Mouse (Mus musculus): ENCODE results near the gene Akap6. TPM values are rescaled to one million over a fixed set of nuclear protein-coding genes. Genes with fewer than 3 reads are reported as not detected.
A peak's percentile ranks its signal among the peaks of the same experiment; 100 is the strongest.

Gene Akap6
- total RNA-seq, 2 experiments from 2014 or later = 89.1 to 100 TPM

DNA sequence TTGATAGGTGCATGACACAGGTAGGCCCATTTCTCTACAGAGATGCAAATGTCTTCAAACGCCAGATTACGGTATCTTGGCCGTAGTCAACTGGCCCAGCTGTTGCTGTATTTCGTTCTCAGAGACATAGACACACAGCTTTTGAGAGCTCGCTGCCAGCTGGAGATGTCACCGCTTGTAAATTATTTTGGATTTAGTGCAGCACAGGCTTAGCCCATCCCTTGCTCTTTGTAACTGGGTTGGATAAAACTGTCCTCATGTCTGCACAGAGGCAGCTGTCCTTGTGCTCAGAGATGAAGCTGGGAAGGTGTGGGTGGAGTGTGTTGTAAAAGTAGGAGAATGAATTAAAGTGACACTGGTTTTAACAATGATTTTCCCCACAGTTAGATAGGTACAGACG is 193.3 kb downstream of the Akap6 start:
- intact Hi-C loops (cut with DNase I) = loop anchor here (2.0 to 10.0 kb wide), 5 partner anchors 14 to 390 kb away; partner anchors contain the start of gene Arhgap5

GRCm38 (mm10) chr12:52893656-52894405 is 194.6 kb downstream of the Akap6 start:
- peak in 1 of 2 experiments; percentile 53 for DNase-seq
- intact Hi-C loops (cut with DNase I) = loop anchor here (2.0 to 10.0 kb wide), 5 partner anchors 15 to 392 kb away; partner anchors contain the start of gene Arhgap5

More for the DNA sequence above, 193.3 kb downstream of the Akap6 start:
- DNase-seq = no peak

DNA sequence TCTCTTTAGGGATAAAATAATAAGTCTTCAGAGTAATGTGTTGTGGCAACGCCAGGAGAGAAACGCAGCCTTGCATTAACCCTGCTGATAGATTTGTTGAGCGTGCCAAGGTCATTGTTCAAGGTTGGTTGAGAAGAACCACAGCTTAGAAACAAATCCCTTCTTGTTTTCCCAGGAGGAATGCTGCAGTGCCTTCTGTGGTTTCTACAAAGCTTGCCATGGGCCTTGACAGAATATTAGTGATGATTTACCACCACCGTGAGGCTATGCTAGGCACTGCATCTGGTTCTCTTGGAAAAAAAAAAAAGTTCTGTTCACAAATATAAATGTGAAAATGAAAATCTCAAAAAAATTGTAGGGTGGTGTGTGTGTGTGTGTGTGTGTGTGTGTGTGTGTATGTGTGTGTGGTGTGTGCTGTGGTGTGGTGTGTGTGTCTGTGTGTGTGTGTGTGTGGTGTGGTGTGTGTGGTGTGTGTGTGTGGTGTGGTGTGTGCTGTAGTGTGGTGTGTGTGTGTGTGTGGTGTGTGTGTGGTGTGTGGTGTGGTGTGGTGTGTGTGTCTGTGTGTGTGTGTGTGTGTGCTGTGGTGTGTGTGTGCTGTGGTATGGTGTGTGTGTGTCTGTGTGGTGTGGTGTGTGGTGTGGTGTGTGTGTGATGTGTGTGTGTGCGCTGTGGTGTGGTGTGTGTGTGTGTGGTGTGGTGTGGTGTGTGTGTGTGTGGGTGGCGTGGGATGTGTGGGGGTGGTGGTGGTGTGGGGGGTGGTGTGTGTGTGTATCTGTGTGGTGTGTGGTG is 196.7 kb downstream of the Akap6 start:
- intact Hi-C loops (cut with DNase I) = loop anchor here (5.0 to 10.0 kb wide), 3 partner anchors 261 to 889 kb away; partner anchors contain the start of gene Dtd2
- peak; percentile 51 to 70 for DNase-seq

DNA sequence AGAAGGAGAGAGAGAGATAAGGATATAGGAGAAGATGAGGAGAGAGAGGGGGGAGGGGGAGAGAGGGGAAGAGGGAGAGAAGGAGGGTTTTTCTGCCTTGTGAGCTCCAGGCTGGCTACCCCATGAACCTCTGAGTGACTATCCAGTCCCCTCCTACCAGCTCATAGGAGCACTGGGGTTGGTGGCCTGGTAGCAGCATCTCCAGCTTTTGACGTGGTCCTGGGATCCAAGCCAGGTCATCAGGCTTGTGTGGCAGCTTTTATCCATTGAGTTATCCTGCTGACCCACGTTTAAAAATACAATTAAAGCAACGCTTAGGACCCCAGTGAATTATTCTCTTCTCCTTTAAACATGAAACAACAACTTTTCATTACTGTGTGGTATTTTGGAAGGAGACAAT is 197.6 kb downstream of the Akap6 start:
- peak in 1 of 2 experiments; percentile 53 for DNase-seq
- intact Hi-C loops (cut with DNase I) = loop anchor here (5.0 to 10.0 kb wide), 3 partner anchors 262 to 889 kb away; partner anchors contain the start of gene Dtd2

GRCm38 (mm10) chr12:52898130-52898529 is 198.9 kb downstream of the Akap6 start:
- peak in 1 of 2 experiments; percentile 32 for DNase-seq
- intact Hi-C loops (cut with DNase I) = loop anchor here (5.0 to 10.0 kb wide), 3 partner anchors 263 to 891 kb away; partner anchors contain the start of gene Dtd2

DNA sequence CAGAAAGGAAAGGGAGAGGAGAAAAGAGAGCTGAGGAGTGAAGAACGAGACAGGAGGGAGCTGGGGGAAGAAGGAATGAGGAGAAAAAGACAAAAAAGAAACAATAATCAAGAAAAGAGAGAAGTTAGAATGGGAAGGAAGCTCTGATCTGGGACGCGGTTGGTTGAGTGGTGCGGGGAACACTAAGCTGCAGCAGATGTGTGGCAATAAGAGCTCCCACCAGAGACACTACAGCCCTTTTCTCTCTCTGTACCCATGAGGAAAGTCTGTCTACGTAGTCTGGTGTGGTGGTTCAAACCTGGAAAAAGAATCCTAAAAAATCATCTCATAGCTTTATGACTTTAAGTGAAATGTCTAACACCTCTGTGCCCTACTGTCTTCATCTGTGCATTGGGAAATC is 204.9 kb downstream of the Akap6 start:
- intact Hi-C loops (cut with DNase I) = no loop called here
- DNase-seq = no peak

- intact Hi-C loops (cut with DNase I) = no loop called here
- no peak for DNase-seq
These were observed 209.4 kb downstream of the Akap6 start for GRCm38 (mm10) chr12:52908448-52909066.

DNA sequence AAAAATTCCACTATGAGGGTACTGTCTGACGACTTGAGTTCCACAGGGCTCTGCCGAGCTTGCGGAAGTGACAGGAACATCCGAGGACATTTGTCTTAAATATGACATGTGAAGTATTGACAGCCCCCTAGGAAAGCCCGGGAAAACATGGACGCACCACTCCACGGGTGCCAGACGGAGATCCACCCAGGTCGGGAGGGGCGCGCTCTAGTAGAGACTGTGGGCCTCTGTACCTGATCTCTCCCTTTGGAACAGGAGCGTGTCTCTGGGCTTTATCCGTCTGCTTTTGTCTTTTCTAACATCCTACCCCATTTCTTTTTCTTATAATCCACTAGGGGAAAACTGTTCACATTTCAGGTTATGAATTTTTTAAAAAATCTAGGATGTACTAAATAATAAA is 211.2 kb downstream of the Akap6 start:
- no peak for DNase-seq
- intact Hi-C loops (cut with DNase I) = loop anchor here (5.0 kb wide), 2 partner anchors 312 to 1647 kb away; no protein-coding TSS in a partner anchor

- intact Hi-C loops (cut with DNase I) = loop anchor here (5.0 kb wide), 2 partner anchors 311 to 1646 kb away; no protein-coding TSS in a partner anchor
- peak; percentile 76 to 85 for DNase-seq
These were observed 211.6 kb downstream of the Akap6 start for GRCm38 (mm10) chr12:52910819-52911218.

DNA sequence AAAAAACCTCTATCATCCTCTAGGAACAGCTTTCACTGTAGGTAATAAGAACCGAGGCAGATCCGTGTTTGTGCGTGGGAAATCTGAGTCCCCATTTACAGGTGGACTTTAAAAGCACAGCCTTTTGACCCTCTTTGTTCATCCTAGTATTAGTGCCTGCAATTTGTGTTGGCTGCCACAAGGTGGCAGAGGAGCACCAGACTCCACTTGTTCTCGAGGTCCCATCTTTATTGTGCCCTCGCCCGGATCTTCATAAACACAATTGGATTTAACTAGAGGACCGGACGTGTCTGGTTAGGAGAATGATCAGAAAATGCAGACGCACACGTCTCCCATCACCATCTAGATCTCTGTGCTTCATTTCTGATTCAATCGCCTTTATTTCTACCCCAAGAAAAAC is 219.8 kb downstream of the Akap6 start:
- DNase-seq = peak; percentile 35 to 41
- intact Hi-C loops (cut with DNase I) = loop anchor here (5.0 kb wide), 3 partner anchors 123 to 1143 kb away; no protein-coding TSS in a partner anchor

DNA sequence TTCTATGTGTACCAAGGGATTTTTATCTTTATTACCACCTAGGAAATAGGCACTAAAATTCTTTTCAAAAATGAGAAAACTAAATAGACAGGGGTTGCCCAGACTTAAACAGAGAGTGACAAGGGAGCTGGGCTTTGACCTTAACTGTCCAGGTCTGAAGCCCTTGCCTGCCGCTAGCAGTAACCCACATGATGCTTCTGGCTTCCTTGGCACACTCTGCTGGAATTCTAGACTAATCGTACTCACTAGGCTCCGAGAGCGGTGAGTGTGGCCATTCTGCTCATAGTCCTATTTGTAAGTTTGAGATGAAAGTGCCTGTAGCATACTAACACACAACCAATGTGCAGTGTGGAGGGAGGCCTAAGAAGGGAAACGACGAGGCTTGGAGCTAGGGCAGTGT is 223.3 kb downstream of the Akap6 start:
- no peak for DNase-seq
- intact Hi-C loops (cut with DNase I) = no loop called here

GRCm38 (mm10) chr12:52925448-52925847 is 226.3 kb downstream of the Akap6 start:
- intact Hi-C loops (cut with DNase I) = no loop called here
- no peak for DNase-seq

- intact Hi-C loops (cut with DNase I) = no loop called here
- DNase-seq = no peak
These were observed 234.6 kb downstream of the Akap6 start for GRCm38 (mm10) chr12:52933832-52934231.

GRCm38 (mm10) chr12:52934989-52935388 is 235.8 kb downstream of the Akap6 start:
- intact Hi-C loops (cut with DNase I) = no loop called here
- no peak for DNase-seq

GRCm38 (mm10) chr12:52938786-52939185 is 239.6 kb downstream of the Akap6 start:
- DNase-seq = no peak
- intact Hi-C loops (cut with DNase I) = no loop called here

- DNase-seq = no peak
- intact Hi-C loops (cut with DNase I) = no loop called here
These were observed 240.3 kb downstream of the Akap6 start for GRCm38 (mm10) chr12:52939324-52939946.

DNA sequence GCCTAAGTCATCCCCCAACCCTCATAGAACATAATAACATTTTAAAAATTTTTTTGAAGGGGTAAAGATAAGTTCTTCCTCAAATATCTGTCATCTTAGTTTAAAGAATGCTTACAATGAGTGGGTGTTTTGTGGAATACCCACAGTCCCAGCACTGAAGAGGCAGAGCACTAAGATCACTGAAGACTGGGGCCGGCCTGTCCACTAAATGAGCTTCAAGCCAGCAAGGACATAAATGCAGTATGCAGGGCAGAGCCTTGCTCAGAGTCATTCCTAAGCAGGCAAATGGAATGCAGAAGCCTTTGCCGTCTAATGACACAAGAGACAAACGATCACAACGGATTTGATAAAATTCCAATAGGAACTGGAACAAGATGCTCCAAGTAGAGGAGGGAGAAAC is 242.8 kb downstream of the Akap6 start:
- intact Hi-C loops (cut with DNase I) = no loop called here
- no peak for DNase-seq

DNA sequence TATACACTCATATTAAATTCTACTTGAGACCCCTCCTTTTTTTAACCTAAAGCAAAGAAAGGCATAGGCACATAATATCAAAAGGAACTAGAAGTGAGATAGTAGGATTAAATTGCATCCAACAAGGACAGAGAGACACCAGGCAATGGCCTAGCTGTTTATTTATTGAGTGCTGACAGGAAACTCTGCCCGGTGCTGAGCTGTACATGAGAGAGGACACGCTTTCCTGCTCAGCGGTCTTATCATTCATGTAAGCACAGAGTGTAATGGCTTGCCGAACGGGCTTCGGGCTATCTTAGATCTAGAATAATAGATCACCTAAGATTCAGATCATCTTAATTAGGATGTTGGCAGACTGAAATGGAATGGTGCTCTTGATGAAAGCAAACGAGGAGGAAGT is 245.1 kb downstream of the Akap6 start:
- DNase-seq = no peak

GRCm38 (mm10) chr12:52944949-52945348 is 245.8 kb downstream of the Akap6 start:
- DNase-seq = no peak
- intact Hi-C loops (cut with DNase I) = no loop called here

More for the DNA sequence above, 245.1 kb downstream of the Akap6 start:
- intact Hi-C loops (cut with DNase I) = no loop called here

GRCm38 (mm10) chr12:52950660-52951059 is 251.5 kb downstream of the Akap6 start:
- intact Hi-C loops (cut with DNase I) = no loop called here
- DNase-seq = peak in 1 of 2 experiments; percentile 6

All from heart, postnatal 14 days (tissue).